Mouse (Mus musculus): ENCODE data around the gene Neurl1b.

The Neurl1b gene

GRCm38 (mm10) chr17:26494642-26495468 is 80.2 kb downstream of the Neurl1b start:
- no peak for DNase-seq
